Mouse (Mus musculus) spleen, embryonic (tissue): ENCODE data around the gene Tmem181a.
"Not testable (repeated sequence)": the region's sequence is repeated elsewhere in the genome, so short reads cannot be mapped to it uniquely, and the experiment has no call there.

Experiments used
- CTCF ChIA-PET: fragments of 350-600 bp; sonication (Branson Sonifier 250); formaldehyde crosslinking; loops from one replicate; lab custom pipeline; 2022; lab: Charles Lee

The Tmem181a gene

DNA sequence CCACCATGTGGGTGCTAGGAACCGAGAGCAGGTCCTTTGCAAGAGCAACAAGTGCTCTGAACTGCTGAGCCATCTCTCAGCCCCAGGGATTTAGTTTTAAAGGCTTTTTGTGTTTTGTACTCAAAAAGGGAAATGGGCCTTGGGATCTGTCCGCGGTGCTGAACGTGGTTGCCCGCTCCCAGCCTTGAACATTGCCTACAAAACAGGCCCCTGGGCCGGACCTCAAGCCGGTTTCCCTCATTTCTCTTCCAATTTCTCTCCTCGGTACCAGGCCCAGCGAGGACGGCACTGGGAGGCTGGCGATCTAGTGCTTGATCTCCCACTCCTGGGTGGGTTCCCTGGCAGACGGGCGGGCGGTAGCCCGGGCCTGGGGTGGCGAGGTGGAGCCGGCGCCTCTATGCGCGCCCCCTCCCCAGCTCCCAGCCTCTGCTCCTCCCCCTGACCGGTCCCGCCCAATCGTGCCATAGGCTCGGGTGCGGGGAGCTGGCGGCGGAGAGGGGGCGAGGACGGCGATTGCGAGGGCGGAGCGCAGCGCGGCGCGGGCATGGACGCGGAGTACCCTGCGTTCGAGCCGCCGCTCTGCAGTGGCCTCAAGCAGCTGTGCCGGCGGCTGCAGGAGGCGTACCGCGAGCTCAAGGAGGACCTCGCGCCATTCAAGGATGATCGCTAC is at the start of gene Tmem181a:
TSS of gene Tmem181a (plus strand) at position 461 of the 670 bp plus-strand sequence.
- CTCF ChIA-PET, result not testable (repeated sequence)

DNA sequence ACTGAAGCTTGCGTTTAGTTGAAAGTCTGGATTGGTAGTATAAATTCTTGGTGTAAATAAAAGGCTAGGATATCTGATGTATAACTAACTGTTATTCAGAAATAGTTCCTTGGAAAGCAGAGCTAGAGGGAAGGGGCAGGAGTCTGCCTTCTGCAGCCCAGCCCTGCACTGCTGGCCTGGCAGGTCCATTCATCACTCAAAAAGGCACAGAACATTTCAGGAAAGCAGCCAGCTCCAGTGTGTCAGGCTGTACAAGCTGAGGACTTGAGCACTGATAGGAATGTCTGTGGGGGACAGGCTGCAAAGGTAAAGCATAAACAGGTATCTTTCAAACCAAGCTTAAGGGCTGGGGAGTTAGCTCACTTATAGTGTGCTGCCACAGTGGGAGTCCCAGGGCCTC is 44.9 kb upstream of the Tmem181a start:
- CTCF ChIA-PET, result no interaction called here

DNA sequence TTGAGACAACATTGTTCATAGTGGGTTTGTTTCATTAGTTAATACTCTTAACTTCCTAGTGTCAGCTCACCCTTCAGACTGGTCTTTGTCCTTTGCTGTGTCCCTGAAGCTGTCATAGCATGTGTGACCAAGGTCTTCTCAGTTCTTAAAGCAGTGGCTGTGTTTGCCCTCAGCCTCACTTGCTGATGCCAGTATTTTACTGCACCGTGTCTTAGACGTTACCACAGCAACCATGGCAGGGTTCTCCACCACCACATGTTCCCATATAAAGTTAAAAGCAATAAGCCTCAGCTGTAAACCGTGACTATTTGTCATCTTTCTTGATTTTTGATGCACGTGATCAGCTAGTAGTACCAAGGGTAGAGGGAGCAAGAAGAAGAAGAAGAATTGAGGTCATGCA is 41.0 kb upstream of the Tmem181a start:
- CTCF ChIA-PET, result no interaction called here

DNA sequence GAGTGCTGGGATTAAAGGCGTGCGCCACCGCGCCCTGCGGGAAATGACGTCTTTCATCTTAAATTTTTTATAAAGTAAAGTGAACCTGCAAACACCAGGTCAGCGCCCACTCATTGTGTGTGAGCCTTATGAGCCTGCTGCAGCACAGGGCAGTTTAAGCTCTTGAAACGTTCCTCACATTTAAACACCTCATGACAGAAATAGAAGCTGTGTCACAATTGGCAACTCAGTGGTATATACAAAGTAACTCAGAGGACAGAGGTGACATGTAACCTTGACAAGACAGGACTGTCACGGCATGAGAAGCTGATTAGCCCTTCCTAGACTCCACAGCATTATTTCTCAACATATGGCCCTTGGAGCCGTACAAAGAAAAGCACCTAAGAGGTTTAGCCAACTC is 40.1 kb upstream of the Tmem181a start:
- CTCF ChIA-PET, result interaction anchor here (0.7 kb wide), 1 partner anchor 509 kb away, joined by 3 read pairs; no protein-coding TSS in a partner anchor

DNA sequence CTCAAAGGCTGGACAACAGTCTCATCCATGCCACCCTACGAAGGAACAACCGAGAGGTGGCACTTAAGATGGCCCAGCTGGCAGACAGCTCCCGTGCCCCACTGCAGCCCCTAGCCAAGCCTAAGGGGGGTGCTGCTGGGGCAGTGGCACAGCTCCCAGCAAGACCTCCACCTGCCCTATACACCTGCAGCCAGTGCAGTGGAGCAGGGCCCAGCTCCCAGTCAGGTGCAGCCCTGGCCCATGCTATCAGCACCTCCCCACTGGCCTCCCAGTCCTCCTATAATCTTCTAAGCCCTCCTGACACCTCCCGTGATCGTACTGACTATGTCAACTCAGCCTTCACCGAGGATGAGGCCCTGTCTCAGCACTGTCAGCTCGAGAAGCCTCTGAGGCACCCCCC is 24.0 kb upstream of the Tmem181a start:
- CTCF ChIA-PET, result not testable (repeated sequence)

DNA sequence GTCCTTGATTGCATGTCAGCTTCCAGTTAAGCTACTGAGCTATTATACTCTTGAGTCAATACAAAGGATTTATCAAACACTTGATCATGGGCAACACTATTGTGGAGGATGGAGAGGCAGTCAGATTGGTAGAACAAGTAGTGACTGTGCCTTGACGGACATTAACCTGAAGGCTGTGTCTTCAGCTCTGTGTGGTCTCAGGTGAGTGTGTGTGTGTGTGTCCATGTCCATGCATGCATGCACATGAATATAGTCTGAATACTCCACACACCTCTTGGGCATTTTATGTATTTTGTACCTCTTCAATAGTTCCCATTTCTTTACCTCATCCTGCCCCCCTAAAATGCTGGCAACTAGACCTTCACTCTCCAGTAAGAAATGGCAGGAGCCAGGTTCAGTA is 5.4 kb upstream of the Tmem181a start:
- CTCF ChIA-PET, result not testable (repeated sequence)

DNA sequence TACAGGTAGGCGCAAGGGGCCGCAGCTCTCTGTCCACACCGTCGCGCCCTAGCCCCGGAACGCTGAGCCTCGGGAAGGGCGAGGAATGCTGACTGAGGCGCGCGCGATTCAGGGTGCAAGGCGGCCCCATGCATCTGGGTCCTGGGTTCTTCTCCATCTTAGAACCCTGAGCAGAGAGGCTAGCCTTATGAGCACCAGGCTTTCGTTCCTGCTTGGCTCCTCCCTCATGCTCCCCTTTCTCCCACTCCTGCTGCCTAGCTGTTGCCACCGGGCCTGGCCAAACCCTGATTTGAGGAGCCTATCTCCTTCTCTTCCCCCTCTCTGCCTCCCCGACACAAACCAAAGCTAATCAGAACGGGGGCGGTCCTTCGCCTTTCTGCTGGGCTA is 403 bp downstream of the Tmem181a start:
- CTCF ChIA-PET, result not testable (repeated sequence)

DNA sequence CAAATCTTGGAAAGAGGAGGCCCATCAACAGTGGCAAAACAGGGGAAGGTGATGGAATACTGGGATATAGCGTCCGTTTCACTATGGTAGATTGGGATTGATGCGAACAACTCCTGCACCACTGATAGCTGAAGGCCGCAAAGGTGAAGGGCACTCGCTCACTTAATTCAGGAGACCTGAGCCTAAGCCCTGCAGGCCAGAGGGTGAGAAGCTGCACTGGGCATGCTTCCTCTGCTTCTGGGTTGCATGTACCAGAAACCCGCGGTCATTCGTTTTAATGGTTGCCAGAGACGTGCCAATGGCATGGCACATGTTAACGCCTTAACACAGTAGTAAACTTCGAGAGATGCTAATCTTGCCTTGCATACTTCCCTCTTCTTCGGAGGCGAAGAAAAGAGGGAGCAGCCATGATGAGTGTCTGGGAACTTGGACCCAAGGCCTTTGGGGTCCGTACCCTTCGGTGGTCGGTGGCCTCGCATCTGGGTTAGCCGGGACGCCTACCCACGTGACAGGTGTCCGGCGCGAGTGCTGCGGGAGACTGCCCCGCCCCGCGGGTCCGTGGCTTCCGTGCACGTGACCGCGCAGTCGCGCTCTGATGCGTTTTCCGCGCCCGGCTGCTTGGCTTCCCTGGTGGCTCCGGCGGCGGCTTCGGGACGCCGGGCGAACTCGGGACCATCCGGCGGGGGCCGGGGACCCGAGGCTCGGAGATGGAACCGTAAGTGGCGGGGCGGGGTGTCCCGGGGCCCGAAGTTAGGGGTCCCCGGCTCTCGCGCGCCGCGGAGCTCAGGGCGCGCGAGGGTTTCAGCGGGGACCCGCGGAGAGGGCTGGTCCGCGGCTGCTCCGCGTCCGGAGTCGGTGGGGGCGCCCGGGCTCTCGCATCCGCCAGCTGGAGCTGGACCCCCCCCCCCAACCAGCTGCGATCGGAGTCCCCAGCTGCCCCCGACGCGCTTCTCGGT is 13.5 kb downstream of the Tmem181a start:
- CTCF ChIA-PET, result not testable (repeated sequence)

DNA sequence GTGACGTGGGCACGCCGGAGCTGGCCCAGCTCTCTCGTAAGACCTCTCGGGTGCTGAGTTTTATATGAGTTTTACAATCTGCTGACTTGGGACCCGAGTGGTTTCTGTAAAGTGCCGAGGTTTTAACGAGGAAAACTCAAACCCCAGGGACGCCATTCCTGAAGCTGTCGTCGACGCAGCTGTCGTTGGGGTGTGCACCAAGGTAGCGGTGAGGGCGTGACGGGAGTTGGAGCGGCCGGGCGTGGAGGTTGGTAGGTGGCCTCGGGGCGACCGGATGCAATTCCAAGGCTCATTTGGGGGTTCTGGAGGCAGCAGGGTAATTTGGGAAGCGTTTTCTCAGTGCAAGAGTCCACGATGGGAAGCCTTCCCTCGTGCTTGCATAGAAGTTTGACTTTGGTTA is 14.2 kb downstream of the Tmem181a start:
- CTCF ChIA-PET, result not testable (repeated sequence)

DNA sequence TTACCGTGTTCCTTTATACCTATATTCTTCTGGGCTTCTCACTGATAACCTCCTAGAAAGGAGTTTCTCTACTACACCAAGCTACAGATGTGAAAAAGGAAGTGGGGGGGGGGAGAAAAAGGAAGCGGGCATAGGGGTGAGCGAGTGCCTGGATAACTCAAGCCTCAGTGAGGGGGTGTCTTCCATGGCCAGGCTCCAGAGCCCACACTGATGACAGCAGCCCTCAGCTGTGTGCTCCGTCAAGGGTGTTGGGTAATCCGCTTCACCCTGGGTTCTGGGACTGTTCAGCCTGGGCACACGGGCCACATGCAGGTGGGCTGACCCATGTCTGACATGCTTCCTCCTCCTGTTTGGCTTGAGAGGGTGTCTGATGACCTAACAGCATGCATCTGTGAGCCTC is 15.3 kb downstream of the Tmem181a start:
- CTCF ChIA-PET, result not testable (repeated sequence)

DNA sequence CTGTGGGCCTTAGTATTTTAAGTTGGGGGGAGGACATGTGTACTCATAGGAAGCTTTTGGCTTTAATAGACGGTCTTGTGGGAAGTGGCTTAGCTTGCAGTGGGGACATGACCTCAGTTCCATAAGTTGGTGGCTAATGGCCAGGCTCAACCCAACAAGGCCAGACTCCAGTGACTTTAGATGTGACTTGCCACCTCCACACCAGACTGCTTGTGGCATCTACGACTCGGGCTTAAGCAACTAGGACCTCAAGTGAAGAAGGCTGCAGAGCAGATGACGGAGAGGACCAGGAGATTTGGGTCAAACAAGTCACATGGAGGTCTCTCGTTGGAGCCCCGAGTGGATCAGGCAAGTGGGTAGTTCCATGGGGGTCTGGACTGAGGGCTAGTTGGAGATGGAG is 18.0 kb downstream of the Tmem181a start:
- CTCF ChIA-PET, result not testable (repeated sequence)

DNA sequence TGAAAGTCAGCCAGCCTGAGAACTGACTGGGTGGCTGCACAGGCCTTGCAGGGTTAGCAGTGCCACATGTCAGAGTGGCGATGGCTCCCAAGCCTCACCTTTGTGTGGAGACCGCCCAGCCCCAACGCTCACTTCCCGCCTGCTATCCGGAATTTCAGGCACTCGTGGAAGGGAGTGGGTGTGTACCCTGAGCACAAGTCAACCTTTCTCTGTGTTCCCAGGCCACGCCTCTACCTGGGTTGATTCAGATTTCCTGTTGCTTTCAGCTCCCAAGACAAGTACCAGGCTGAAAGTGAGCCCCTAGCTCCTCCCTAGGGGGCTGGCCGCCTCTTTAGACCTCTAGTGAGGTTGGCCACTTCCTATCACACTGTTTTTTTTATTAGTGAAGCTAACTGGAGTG is 22.5 kb downstream of the Tmem181a start:
- CTCF ChIA-PET, result not testable (repeated sequence)

DNA sequence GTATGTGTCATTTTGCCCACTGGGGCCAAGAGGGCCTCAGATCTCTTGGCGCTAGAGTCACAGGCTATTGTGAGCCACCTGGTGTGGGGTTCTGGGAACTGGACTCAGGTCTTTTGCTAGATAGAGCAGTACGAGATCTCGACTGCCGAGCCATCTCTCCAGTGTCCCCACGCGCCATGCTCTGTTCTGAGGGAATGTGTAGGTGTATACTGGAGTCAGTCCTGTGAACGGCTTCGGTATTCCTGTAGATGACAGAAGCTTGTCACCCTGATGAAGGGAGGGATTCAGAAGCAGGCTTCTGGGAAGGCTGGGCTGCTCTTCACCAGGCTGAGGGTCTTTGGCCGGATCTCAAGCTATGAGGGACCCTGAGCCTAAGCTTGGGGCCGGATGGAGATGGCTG is 23.1 kb downstream of the Tmem181a start:
- CTCF ChIA-PET, result not testable (repeated sequence)

DNA sequence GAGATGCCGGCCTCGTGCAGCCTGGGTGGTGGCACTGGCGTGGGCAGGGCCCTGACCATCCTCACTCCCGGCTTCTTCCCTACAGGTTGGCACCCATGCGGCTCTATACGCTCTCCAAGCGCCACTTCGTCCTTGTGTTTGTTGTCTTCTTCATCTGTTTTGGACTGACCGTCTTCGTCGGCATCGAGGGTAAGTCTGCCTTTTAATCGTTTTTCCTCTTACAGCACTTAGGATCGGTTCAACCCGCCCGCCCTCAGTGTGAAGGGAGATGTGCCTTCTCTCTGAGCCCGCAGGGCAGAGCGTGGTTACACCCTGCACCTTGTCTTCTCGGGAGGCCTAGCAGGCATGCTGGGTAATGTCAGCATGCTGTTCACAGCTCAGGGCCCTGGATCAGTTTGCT is 23.9 kb downstream of the Tmem181a start:
- CTCF ChIA-PET, result not testable (repeated sequence)

DNA sequence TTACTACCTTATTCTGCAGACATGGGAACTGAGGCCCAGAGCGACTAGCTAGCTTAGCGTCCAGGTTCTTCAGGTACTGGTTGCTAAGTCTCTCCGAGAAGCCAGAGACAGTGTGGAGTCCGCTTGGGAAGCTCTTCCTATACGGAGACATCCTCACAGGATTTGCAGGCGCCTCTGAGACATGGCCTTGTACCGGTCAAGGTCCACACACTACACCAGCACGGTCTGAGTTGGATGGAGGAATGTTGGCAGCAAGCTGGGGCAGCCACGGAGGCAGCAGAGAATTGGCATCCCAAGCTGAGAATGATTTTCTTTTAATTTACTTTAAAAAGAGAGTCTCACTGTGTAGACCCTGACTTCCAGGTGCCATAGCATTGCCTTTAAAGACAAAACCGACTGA is 26.5 kb downstream of the Tmem181a start:
- CTCF ChIA-PET, result not testable (repeated sequence)

DNA sequence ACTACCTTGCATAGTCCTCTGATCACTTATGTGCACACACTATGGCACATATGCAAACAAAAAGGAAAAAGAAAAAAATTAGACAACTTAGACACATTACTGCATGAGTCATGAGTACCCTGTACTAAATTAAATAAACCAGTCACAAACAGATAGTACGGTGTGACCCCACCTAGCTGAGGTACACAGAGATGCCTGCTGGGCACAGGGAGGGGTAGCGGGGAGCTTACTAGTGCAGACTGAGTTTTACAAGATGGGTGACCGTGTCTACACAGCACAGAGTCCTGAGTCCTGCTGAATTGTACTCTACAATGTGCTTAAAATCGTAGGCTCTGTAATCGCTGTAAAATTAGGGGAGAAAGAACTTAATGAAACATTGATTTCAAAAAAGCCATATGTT is 29.5 kb downstream of the Tmem181a start:
- CTCF ChIA-PET, result not testable (repeated sequence)

DNA sequence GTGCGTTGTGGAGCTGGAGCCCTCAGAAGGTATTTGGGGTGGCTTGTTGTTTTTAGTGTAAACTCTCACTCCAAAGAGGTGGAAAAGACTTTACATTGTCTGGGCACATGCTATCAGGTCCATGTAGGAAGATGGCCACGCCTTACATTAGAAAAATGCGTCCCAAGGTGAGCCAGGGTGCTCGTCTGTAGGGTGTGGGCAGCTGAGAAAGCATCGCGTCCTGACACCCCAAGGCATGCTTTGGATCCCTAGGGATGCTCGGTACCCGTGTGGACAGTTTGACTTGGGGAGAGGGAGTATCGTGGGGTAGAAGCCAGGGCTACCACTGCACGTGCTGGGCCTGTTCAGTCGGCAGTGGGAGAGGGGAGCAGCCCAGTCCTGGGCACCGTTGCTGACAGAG is 32.4 kb downstream of the Tmem181a start:
- CTCF ChIA-PET, result not testable (repeated sequence)

DNA sequence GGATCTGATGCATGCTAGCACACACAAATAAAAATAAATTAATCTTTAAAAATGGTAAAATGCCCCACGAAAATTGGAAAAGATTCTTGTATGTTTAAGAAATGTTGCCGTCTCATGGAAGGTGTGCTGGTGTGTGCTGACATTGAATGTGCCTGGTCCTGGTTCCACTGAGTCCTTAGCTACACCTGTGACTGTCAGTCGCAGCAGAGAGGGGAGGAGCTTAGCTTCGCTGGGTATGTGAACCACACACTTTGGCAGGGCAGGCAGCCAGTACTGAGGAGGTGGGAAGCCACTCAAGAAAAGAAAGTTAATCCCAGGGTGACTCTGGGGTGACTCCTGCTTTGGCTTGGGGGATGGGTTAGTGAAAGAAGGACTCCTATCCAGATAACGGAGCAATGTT is 37.2 kb downstream of the Tmem181a start:
- CTCF ChIA-PET, result not testable (repeated sequence)

DNA sequence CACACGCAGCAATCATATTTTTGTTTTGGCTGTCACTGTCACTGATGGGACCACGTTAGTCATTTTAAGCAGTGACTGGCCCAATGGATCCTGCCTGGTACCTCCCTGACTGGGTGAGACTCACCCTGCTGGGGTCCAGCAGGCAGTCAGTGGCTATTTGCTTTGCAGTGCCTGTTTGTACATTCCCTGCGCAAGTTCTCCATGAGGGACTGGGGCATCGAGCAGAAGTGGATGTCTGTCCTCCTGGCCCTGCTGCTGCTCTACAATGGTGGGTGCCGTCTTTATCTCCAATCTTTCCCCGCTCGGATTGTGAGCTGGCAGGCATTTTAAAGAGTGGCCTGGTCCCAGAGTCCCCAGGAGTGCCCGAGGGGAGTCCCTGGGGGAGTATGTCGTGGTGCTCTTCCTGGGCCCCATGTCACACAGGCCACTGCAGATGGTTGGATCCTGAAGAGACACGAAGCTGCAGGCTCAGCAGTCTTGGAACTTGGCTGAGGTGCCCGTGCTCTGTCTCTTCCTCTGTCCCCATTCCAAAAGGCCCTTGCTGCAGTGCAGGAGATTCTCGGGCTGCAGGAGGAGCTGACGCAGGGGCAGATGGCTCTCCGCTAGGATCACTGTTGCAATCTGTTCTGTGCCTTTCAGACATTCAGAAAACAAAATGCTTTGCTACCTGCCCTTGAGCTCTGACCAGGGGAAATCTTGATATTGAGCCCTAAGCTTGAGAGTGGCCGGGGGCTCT is 40.6 kb downstream of the Tmem181a start:
- CTCF ChIA-PET, result not testable (repeated sequence)

DNA sequence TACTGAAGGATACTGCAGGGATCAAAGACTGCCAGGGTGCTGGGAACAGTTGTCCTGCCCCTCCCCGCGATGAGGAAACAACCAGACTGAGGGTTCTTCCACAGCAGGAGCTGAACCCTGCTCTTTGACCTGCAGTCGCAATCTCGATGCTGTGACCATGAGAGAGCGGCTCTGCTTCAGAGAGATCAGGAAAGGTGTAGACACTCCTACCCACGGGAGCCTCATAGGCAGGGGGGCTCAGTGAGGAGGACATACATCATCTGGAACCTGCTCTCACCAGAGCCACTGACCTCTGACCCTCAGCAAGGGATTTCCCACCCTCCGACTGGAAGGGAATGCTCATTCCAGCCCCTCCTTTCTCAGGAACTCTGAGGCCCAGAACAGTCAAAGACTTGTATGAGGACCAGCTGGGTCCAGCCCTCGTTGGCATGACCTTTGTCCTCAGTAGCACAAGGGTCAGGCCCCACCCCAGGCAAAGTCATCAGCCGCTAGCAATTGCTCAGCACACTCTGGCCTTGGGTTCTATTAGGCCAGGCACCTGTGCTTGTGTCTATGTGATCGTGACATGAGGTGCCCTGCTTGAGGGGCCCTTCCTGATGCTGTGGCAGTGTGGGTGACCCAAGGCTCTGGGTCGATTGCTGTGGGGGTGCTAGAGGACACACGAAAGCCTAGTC is 43.7 kb downstream of the Tmem181a start:
- CTCF ChIA-PET, result not testable (repeated sequence)

DNA sequence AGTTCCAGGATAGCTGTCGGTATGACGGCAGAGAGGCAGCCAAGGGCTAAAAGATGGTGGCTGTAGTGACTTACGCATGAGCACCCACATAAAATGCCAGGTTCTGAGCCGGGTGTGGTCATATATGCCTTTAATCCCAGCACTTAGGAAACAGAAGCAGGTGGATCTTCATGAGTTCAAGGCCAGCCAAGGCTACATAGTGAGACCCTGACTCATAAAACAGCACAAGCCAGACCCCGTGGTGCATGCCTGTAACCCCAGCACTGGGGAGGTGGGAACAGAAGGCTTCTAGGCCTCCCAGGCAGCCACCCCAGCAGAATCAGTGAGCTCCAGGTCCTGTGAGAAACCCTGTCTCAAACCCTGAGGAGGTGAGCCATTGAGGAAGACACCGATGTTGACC is 48.2 kb downstream of the Tmem181a start:
- CTCF ChIA-PET, result not testable (repeated sequence)
